Mouse (Mus musculus) left cerebral cortex, adult 9 months (tissue): ENCODE data around the gene Mapk6.
"Not testable (repeated sequence)": the region's sequence is repeated elsewhere in the genome, so short reads cannot be mapped to it uniquely, and the experiment has no call there.

Experiments
- DNase-seq, 2 experiments: peaks; one replicate each; pipeline ENCODE4 v3.0.0; 2022; ENCODE audit warnings: low spot score in 2 of 2

Gene Mapk6

DNA sequence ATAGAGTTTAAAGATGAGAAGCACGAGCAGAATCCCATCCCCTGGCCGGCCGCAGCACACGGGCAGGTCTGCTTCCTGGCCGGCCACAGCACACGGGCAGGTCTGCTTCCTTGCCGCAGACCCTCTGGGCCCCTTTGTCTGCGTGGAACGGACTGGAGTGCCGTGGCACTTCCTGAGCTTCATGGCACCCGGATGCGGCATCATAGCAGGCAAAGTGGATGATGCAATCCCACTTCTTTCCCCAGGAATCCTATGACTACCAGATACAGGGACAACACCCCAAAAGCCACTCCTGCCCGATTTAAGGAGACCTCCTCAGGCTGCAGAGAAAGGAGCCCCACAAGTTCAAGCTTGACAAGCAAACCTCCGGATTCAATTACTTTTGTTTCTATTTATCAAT lies 27.0 kb downstream of the Mapk6 start:
- DNase-seq, result no peak

GRCm38 (mm10) chr9:75378774-75379173 lies 31.0 kb downstream of the Mapk6 start:
- no peak for DNase-seq

GRCm38 (mm10) chr9:75376428-75376827 lies 33.4 kb downstream of the Mapk6 start:
- no peak for DNase-seq

DNA sequence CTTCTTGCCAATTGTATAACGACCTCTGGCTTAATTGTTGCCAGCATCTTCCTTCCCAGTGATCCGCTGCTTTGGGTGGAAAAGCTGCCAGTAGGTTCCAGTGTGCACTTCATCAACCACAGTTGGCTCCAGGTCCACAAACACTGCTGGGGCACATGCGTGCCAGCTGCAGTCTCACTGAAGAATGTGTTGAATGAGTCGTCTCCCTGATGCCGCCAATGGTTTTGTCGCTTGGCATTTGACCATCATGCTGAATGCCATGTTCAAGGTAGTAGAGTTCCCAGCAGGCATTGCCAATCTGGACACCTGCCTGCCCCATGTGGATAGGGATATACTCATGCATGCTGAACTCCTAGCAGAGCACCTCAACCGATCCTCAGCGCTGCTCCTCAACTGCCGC lies 34.2 kb downstream of the Mapk6 start:
- DNase-seq, result no peak

GRCm38 (mm10) chr9:75368779-75369178 lies 41.0 kb downstream of the Mapk6 start:
- no peak for DNase-seq

DNA sequence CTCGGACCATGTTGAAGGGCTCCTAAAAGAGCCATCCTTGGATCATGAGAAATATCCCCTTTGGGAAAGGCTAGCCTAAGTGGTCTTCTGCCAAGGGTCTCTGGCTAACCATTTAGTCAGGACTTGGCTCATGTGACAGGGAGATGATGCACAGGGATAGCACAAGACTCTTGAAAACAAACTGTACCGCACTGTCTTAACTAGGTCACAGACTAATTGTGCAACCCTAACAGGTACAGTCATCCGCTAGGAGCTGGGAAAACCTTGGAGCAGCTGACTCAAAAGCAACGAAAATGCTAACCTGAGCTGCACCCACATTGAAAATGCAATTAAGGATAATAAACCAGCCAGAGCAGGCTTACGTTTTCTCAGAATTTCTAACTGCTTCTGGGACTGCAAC lies 43.6 kb downstream of the Mapk6 start:
- no peak for DNase-seq

DNA sequence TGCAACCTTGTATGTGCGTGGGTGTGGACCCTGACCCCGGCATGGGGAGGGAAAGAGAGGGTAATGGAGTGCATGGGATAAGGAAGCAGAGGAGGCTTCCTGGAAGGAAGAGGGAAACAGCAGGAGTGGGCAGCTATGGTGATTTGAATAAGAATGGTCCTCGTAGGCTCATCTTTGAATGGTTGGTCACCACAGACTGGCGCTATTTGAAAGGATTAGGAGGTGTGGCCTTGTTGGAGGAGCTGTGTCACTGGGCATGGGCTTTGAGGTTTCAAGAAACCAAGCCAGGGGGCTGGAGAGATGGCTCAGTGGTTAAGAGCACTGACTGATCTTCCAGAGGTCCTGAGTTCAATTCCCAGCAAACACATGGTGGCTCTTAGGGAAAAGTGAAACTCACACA lies 44.6 kb downstream of the Mapk6 start:
- no peak for DNase-seq

DNA sequence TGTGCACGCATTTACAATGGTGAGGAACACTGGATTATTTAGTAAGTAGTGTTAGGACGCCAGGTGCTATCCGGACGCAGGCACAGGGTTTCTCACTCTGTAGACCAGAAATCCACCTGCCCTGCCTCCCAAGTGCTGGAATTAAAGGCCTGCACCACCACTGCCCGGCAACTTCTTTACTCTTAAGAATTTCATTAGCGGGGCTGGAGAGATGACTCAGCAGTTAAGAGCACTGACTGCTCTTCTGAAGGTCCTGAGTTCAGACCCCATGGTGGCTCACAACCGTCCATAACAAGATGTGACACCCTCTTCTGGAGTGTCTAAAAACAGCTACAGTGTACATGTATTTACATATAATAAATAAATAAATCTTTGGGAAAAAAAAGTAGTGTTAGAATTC lies 46.1 kb downstream of the Mapk6 start:
- DNase-seq, result not testable (repeated sequence)

- DNase-seq, result no peak
Observed at GRCm38 (mm10) chr9:75363001-75363400, 46.8 kb downstream of the Mapk6 start.

DNA sequence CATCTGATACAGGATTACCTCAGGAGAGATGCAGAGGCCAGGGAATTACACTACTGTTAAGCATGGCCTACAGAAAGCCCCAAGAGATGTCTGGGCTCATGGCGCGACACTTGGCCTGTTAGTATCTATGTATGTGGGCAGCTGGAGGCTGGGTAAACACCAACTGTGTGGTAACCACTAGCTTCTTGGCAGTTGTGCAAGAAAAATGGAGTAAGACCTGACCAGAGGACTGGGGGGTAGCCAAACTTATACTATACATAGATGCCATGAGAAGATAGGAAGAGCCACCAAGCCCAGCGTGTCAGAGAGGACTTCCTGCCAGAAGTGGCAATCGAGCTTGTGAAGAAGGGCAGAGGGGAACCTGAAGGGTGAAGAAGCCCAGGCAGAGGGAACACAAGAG lies 47.6 kb downstream of the Mapk6 start:
- DNase-seq, result no peak

DNA sequence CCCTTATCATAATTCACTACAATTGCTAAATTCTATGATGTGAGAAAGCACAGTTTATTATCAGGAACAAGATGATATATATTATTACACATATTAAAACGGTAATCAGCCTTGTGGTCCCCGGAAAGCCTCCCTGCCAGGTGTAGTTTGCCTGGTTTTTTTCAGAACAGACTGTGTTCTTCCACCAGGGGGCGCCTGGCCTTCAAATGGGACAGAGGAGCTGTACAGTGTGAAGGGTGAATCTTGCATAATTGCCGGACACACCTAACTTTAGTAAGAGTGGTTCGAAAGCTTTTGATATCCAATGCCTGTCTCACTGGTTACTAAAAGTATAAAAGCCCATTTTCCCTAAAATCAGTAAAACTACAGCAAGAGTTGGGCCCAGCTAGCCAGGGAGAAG lies 48.1 kb downstream of the Mapk6 start:
- DNase-seq, result peak in 1 of 2 experiments; percentile 47

- DNase-seq, result peak in 1 of 2 experiments; percentile 47
Observed at GRCm38 (mm10) chr9:75357087-75357654, 52.6 kb downstream of the Mapk6 start.

- DNase-seq, result no peak
Observed at GRCm38 (mm10) chr9:75355783-75356182, 54.0 kb downstream of the Mapk6 start.

- DNase-seq, result no peak
Observed at GRCm38 (mm10) chr9:75353094-75353493, 56.7 kb downstream of the Mapk6 start.

GRCm38 (mm10) chr9:75348641-75349040 lies 61.2 kb downstream of the Mapk6 start:
- DNase-seq, result no peak

GRCm38 (mm10) chr9:75348066-75348465 lies 61.7 kb downstream of the Mapk6 start:
- no peak for DNase-seq

DNA sequence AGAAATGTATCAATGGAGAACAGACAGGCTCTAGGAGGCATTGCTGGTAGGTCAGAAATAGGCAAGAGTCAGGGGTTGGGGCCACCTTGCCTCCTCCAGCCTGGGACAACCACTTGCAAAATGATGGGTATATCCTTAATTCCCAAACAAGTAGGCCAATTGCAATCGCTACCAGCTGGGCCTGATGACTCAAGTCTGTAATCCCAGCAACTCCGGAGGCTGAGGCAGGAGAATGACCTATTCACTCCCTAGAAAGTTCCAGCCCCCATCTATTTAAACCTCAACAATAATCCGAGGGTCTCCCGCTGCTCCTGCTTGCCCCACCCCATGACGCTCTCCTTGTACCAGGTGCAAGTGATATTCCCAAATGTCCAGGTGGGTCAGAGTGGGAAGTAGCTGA lies 62.3 kb downstream of the Mapk6 start, which contains the start of gene Bcl2l10:
Gene Bcl2l10, plus strand, starts transcription at position 301 of the 400 bp plus-strand sequence.
- no peak for DNase-seq

DNA sequence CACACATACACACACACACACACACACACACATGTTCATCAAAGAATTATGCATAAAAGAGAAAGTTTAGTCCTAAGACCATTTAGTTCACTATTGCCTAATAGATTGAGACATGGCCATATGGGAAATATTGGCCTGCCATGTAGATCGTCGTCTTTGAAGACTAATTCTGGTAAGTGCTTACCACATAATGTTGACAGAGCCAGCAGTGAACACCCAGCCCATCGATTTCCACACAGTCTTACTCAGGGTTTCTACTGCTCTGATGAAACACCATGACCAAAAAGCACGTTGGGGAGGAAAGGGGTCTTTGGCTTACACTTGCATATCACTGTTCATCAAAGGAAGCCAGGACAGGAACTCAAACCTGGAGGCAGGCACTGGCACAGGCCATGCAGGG lies 67.4 kb downstream of the Mapk6 start:
- no peak for DNase-seq

- peak; percentile 85 to 86 for DNase-seq
Observed at GRCm38 (mm10) chr9:75338016-75338415, 71.8 kb downstream of the Mapk6 start.

- DNase-seq, result no peak
Observed at GRCm38 (mm10) chr9:75334440-75334839, 75.4 kb downstream of the Mapk6 start.

DNA sequence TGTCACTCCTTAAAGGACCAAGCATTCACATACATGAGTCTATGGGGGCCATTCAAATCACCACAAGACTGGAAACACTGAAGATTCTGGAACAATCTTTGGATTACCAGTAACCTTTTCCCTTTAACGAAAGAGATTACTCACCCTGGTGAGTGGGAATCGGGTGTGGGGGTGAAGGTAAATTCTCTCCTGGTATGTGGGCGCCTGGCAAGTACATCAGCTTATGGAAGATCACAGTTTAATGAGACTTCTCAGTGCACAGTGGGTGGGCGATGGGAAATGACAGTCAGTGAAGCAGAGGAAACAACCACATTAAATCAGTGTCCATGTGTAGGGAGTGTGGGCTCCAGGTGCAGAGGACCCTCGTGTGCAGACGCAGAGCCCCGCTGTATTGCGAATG lies 79.0 kb downstream of the Mapk6 start:
- peak; percentile 56 to 71 for DNase-seq

DNA sequence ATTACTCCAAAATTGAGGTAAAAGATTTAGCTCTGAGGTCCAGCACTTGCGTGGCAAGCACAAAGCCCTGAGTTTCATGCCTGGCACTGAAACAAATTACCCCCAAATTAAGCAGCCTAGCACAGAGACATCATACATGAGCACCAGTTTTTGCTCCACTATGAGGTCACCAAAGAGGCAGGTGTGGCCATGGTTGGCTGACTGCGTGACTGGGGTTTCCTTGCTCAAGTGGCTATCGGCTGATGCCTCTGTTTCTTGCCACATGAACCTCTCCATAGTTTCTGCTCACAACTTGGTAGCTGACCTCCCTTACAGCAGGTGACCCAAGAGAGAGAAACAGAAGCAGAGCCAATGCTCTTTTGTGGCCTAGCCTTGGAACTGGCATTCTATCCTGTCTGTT lies 81.8 kb downstream of the Mapk6 start:
- DNase-seq, result no peak

DNA sequence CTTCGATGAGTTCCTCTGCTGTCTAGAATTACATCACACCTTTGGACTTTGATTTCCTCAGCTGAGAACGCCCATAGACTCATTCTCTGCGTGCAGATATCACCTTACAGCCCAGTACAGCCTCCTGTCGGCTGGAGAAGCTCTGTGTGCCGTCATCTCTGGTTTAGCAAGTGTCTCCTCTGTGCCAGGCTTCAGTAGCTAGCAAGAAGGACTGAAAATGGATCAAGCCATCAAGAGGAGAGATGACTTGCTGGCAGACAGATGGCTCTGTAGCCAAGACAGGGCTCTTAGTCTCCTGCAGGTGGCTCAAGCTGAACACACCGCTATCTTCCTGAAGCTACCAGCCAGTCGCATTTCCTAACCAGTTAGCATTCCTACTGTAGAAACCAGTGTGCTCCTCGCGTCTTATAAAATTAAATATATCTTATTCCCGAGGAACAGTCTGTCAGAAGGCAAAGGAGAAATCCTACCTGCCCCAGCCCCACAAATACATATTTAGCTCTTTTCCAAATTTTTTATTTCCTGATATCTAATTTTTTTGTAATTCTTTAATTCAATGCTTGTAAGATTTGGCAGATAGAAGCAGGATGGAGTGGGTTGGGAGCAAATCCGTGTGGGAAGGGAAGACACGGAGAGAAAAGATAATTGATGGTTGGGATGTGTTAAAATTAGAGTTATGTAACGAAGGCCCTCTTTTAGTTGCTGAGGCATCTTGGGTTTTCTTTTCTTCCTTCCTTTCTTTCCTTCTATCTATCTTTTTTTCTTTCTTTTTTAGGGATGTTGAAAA lies 87.5 kb downstream of the Mapk6 start:
- peak; percentile 36 to 61 for DNase-seq
